Mouse (Mus musculus): ENCODE results near the gene Gm6377. TPM values are rescaled to one million over a fixed set of nuclear protein-coding genes. Genes with fewer than 3 reads are reported as not detected.

The Gm6377 gene
- 0.40 TPM in 1 of 2 replicates, not detected in the other for polyA plus RNA-seq (2016; fragmentation: Nextera tagmentation; extraction: Ambion mirVana)

DNA sequence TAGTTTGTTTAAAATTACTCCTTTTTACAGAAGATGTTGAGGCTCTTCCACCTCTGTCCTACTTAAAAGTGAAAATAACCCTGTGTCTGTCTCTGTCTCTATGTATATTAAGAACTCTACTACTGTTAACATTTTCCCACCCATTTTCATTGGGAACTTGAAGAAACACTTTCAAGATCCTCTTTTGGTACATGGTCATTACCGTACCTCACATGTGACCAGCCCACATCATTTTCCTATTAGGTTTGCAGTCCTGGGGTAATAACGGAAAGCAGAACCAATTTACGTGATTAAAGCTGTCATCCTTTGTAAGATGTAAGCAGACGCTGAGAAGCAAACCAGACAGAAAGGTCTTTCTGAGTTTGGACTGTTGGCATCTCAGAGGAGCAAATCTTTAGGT is at the start of gene Gm6377:
Gene Gm6377, plus strand, starts transcription at position 289 of the 400 bp plus-strand sequence.
- Histone ChIP-seq H3K4me2 (replicated peaks) (no peak within 1 kb of the TSS), H3K27me3 (no peaks in the 10 kb centered on the region), H3K4me3 (no peak within 1 kb of the TSS), H3K4me1 (no peaks in the 10 kb centered on the region), H3K27ac (no peak within 1 kb of the TSS), H3K9ac (no peak within 1 kb of the TSS), H3K9me3 (replicated peaks) (no peaks in the 10 kb centered on the region), H3K36me3 (no peaks in the 10 kb centered on the region)
- 74% methylated on average over 4 of the region's 4 CpGs for WGBS
- no peak for ATAC-seq (ENCODE audit: low FRiP score)

GRCm38 (mm10) chrX:109147108-109147507 is 49.4 kb upstream of the Gm6377 start:
- H3K9ac ChIP-seq, result no peak overlapping the region
- WGBS, result 90% methylated on average over 3 of the region's 3 CpGs
- H3K4me2 ChIP-seq (replicated peaks), result no peak overlapping the region
- H3K27me3 ChIP-seq, result no peaks in the 10 kb centered on the region
- no peak overlapping the region for H3K27ac ChIP-seq
- H3K36me3 ChIP-seq, result no peaks in the 10 kb centered on the region
- no peak overlapping the region for H3K4me3 ChIP-seq
- H3K9me3 ChIP-seq (replicated peaks), result no peaks in the 10 kb centered on the region
- no peak for ATAC-seq (ENCODE audit: low FRiP score)
- H3K4me1 ChIP-seq, result no peaks in the 10 kb centered on the region

- no peak overlapping the region for H3K4me3 ChIP-seq
- no peaks in the 10 kb centered on the region for H3K4me1 ChIP-seq
- no peak overlapping the region for H3K9ac ChIP-seq
- no peaks in the 10 kb centered on the region for H3K9me3 ChIP-seq (replicated peaks)
- H3K4me2 ChIP-seq (replicated peaks), result no peak overlapping the region
- H3K36me3 ChIP-seq, result 0 out of 2 replicates have a peak, but pooled peaks cover 5% of the 10 kb centered on the region
- WGBS, result 97% methylated on average over 2 of the region's 2 CpGs
- no peak overlapping the region for H3K27ac ChIP-seq
- no peak for ATAC-seq (ENCODE audit: low FRiP score)
- H3K27me3 ChIP-seq, result no peaks in the 10 kb centered on the region
These were observed 45.3 kb upstream of the Gm6377 start for GRCm38 (mm10) chrX:109151228-109151627.

GRCm38 (mm10) chrX:109160326-109160725 is 36.2 kb upstream of the Gm6377 start:
- no peaks in the 10 kb centered on the region for H3K36me3 ChIP-seq
- H3K9ac ChIP-seq, result no peak overlapping the region
- H3K27me3 ChIP-seq, result no peaks in the 10 kb centered on the region
- H3K9me3 ChIP-seq (replicated peaks), result no peaks in the 10 kb centered on the region
- ATAC-seq (ENCODE audit: low FRiP score), result no peak
- no peak overlapping the region for H3K27ac ChIP-seq
- no peak overlapping the region for H3K4me3 ChIP-seq
- H3K4me2 ChIP-seq (replicated peaks), result no peak overlapping the region
- no peaks in the 10 kb centered on the region for H3K4me1 ChIP-seq
- 75% methylated on average over 1 of the region's 1 CpGs for WGBS

GRCm38 (mm10) chrX:109160901-109161300 is 35.7 kb upstream of the Gm6377 start:
- Histone ChIP-seq H3K9ac (no peak overlapping the region), H3K27me3 (no peaks in the 10 kb centered on the region), H3K4me2 (replicated peaks) (no peak overlapping the region), H3K27ac (no peak overlapping the region), H3K9me3 (replicated peaks) (no peaks in the 10 kb centered on the region), H3K4me3 (no peak overlapping the region), H3K4me1 (no peaks in the 10 kb centered on the region), H3K36me3 (no peaks in the 10 kb centered on the region)
- ATAC-seq (ENCODE audit: low FRiP score), result no peak
- 79% methylated on average over 4 of the region's 4 CpGs for WGBS

GRCm38 (mm10) chrX:109175038-109175437 is 21.5 kb upstream of the Gm6377 start:
- H3K4me3 ChIP-seq, result no peak overlapping the region
- no peaks in the 10 kb centered on the region for H3K4me1 ChIP-seq
- H3K9me3 ChIP-seq (replicated peaks), result no peaks in the 10 kb centered on the region
- ATAC-seq (ENCODE audit: low FRiP score), result no peak
- H3K4me2 ChIP-seq (replicated peaks), result no peak overlapping the region
- no peaks in the 10 kb centered on the region for H3K27me3 ChIP-seq
- no peak overlapping the region for H3K27ac ChIP-seq
- H3K9ac ChIP-seq, result no peak overlapping the region
- H3K36me3 ChIP-seq, result no peaks in the 10 kb centered on the region
- WGBS, result 78% methylated on average over 2 of the region's 2 CpGs

DNA sequence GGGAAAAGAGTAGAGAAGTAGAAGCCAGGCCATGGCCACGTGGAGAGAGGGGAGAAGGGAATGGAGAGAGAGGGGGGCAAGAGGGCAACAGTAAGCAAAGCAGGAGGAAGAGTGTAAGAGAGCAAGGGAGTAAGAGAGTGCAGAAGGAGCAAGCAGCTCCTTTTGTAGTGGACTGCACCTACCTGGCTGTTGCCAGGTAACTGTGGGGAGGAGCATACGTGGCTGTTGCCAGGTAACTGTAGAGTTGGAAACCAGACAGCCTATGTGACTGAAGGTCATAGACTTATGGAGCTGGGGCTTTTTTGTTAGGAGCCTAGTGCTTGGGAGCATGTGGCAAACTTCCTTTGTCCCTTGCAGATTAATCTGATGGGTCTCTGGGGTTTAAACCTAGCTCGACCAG is 21.1 kb upstream of the Gm6377 start:
- Histone ChIP-seq H3K4me3 (no peak overlapping the region), H3K9ac (no peak overlapping the region), H3K36me3 (no peaks in the 10 kb centered on the region), H3K9me3 (replicated peaks) (no peaks in the 10 kb centered on the region), H3K4me1 (no peaks in the 10 kb centered on the region), H3K27ac (no peak overlapping the region), H3K4me2 (replicated peaks) (no peak overlapping the region), H3K27me3 (no peaks in the 10 kb centered on the region)
- ATAC-seq (ENCODE audit: low FRiP score), result no peak
- WGBS, result 38% methylated on average over 3 of the region's 3 CpGs

DNA sequence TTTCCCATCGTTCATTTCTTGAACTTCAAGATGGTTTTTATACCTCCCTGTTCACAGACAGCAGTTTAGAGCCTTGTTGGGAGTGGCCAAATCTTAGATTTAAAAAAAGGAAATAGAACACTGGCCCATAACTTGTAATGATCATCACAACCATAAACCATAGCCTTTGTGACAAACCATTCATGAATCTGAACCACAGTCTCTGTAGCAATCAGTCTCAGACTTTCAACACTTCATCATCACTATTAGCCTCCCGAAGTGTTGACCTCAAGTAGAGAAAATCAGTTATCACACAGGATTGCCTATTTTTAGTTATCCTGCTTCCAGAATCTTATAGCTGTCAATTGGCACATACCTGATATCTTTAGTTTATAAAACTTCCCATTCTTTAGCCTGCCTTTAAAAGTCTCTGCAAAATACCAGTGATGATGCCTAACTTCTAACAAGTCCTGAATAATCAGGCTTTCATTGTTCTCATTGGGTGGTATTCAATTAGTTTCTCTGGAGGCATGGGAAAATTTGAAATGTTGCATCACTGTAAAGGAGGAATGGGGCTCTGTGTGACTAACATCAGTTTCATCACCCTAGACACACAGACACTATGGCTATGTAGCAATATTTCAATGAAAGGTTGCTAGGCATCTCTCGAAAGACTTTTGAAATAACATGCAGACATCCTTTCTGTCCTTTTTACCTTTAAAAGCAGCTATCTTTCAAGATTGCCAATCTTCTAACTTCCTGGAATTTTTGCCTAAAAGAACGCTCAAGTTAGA is 11.7 kb upstream of the Gm6377 start:
- no peak for ATAC-seq (ENCODE audit: low FRiP score)
- Histone ChIP-seq H3K27ac (no peak overlapping the region), H3K4me1 (no peaks in the 10 kb centered on the region), H3K4me3 (no peak overlapping the region), H3K4me2 (replicated peaks) (no peak overlapping the region), H3K27me3 (no peaks in the 10 kb centered on the region), H3K9ac (no peak overlapping the region), H3K36me3 (no peaks in the 10 kb centered on the region), H3K9me3 (replicated peaks) (no peaks in the 10 kb centered on the region)
- 87% methylated on average over 4 of the region's 4 CpGs for WGBS

- Histone ChIP-seq H3K9ac (no peak overlapping the region), H3K27me3 (no peaks in the 10 kb centered on the region), H3K9me3 (replicated peaks) (no peaks in the 10 kb centered on the region), H3K4me2 (replicated peaks) (no peak overlapping the region), H3K27ac (no peak overlapping the region), H3K4me1 (no peaks in the 10 kb centered on the region), H3K4me3 (no peak overlapping the region), H3K36me3 (no peaks in the 10 kb centered on the region)
- 86% methylated on average over 4 of the region's 4 CpGs for WGBS
- no peak for ATAC-seq (ENCODE audit: low FRiP score)
These were observed 6.9 kb upstream of the Gm6377 start for GRCm38 (mm10) chrX:109189607-109190006.

DNA sequence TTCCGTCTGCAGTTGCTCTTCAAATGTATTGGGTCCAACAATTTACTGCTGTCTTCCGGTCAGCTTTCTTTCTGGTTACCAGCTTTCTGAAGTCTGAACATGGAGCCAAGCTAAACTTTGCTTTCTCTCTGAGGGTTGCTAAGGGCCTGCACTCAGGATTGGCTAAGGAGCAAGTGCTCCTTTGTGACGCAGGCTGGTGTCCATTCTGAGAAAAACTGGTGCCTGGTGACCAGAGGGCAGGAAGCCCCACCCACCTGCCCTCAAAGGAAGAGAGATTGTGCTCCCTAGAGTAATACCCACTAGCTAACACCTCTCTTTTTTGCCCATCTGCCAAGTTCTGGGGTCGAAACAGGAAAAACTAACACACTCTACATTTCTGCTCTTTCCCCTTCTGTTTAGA is 5.6 kb upstream of the Gm6377 start:
- no peak overlapping the region for H3K27ac ChIP-seq

DNA sequence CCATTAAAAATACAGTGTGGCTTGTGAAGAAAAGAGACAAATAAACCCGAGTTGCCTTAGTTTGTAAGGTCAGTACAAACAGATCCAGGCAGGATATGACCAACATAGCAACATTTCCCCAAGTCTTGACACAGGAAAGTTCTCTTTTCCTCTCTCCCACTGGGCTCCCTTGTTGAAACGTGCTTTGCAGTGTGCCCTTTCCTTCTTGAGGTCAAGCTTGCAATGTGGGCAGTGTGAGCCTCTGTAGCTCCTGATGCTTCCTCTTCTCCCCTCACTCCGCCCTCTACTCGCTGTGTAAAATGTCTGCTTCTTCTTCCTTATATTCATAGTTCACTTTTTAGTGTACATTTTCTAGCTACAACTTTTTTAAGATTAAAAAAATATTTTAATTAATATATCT is 5.1 kb upstream of the Gm6377 start:
- H3K4me3 ChIP-seq, result no peak overlapping the region
- WGBS, result 65% methylated on average over 4 of the region's 4 CpGs

More for the DNA sequence above, 5.6 kb upstream of the Gm6377 start:
- Histone ChIP-seq H3K9ac (no peak overlapping the region), H3K27me3 (no peaks in the 10 kb centered on the region), H3K36me3 (no peaks in the 10 kb centered on the region), H3K4me2 (replicated peaks) (no peak overlapping the region), H3K9me3 (replicated peaks) (no peaks in the 10 kb centered on the region), H3K4me3 (no peak overlapping the region), H3K4me1 (no peaks in the 10 kb centered on the region)
- no peak for ATAC-seq (ENCODE audit: low FRiP score)
- WGBS, result 73% methylated on average over 4 of the region's 4 CpGs

GRCm38 (mm10) chrX:109207843-109208242 is 11.3 kb downstream of the Gm6377 start:
- no peaks in the 10 kb centered on the region for H3K36me3 ChIP-seq
- H3K27ac ChIP-seq, result no peak overlapping the region
- H3K4me1 ChIP-seq, result no peaks in the 10 kb centered on the region
- H3K9ac ChIP-seq, result no peak overlapping the region
- ATAC-seq (ENCODE audit: low FRiP score), result no peak
- no peaks in the 10 kb centered on the region for H3K27me3 ChIP-seq
- H3K4me3 ChIP-seq, result no peak overlapping the region
- no peaks in the 10 kb centered on the region for H3K9me3 ChIP-seq (replicated peaks)
- no peak overlapping the region for H3K4me2 ChIP-seq (replicated peaks)

More for the DNA sequence above, 5.1 kb upstream of the Gm6377 start:
- no peaks in the 10 kb centered on the region for H3K9me3 ChIP-seq (replicated peaks)
- no peaks in the 10 kb centered on the region for H3K27me3 ChIP-seq
- no peak overlapping the region for H3K27ac ChIP-seq
- H3K4me1 ChIP-seq, result no peaks in the 10 kb centered on the region
- H3K4me2 ChIP-seq (replicated peaks), result no peak overlapping the region
- no peak for ATAC-seq (ENCODE audit: low FRiP score)
- H3K9ac ChIP-seq, result no peak overlapping the region
- no peaks in the 10 kb centered on the region for H3K36me3 ChIP-seq

DNA sequence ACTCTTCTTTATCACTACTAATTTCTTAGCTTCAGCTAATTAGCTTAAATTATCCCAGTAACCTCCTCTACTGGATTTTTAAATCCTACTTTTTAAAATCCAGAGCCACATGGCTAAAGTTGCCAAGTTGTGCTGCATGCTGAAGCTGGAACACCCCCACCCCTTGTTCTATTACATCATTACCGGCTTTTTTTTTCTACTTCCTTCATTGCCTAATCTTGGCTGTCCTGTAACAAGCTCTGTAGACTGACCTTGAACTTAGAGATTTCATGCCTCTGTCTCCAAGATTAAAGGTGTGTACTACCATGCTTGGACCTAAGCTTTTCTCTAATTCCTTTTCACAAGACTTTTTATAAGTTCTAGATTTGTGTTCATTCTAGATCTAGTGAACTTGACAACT is 32.2 kb downstream of the Gm6377 start:
- Histone ChIP-seq H3K27ac (no peak overlapping the region), H3K9me3 (replicated peaks) (no peaks in the 10 kb centered on the region), H3K4me2 (replicated peaks) (no peak overlapping the region), H3K27me3 (no peaks in the 10 kb centered on the region), H3K4me1 (no peaks in the 10 kb centered on the region), H3K9ac (no peak overlapping the region), H3K36me3 (no peaks in the 10 kb centered on the region), H3K4me3 (no peak overlapping the region)
- no peak for ATAC-seq (ENCODE audit: low FRiP score)
- WGBS, result 100% methylated on average over 1 of the region's 1 CpGs

Measured in hindbrain, embryonic 12.5 days (tissue).